ENCODE assay signal across 19 mouse cellular contexts in the genomic region with DNA sequence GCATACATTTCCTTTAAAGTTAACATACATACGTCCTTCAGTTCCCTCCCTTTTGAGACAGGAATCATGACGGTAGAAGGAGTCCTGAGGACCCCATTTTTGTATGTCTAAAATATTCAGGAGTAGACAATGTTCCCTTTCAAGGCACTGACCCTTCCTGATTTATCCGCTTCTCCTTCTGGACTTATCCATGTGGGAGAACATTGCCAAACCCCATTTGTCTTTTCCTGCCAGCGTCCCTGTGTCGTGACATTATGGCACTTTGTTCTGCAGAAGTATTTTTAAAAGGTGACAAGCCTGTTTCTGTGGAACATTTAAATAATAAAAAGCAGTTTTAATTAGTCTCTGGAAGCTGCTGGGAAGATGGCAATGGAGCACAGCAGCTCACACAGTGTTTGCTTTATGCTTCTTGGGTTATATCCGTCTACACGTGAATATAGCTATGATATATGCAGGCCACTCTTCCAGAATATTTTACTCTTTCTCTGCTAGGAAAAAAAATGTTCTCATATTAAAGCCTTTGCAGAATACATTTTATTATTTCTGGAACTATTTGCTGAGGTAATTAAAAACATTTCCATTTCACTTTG.
DNase-seq lines count a peak whose midpoint lies in the region; ATAC-seq and TF ChIP-seq lines count a peak whose summit lies in the region.
"Had no signal": no experiment of that assay in that cellular context is flagged by ENCODE, and none has a peak within 500 bp of the region (broad histone marks: within the 10 kb centered on the region; RNA-seq: fewer than 3 reads in every experiment).

No protein-coding gene starts in this region.

- 24% methylated on average over 7 of the region's 7 CpGs for WGBS in forebrain, embryonic 12.5 days
- 19% methylated on average over 7 of the region's 7 CpGs for WGBS in forebrain, postnatal 0 days
- 36% methylated on average over 7 of the region's 7 CpGs for WGBS in midbrain, embryonic 12.5 days
- 36% methylated on average over 7 of the region's 7 CpGs for WGBS in midbrain, embryonic 15.5 days
- 22% methylated on average over 7 of the region's 7 CpGs for WGBS in hindbrain, embryonic 15.5 days
- 10% methylated on average over 7 of the region's 7 CpGs for WGBS in neural tube, embryonic 15.5 days

- TF ChIP-seq CTCF in forebrain, postnatal 0 days (IDR thresholded peaks at IDR 0.05; ENCODE audit: low read depth), result no peak

- no peaks in the 10 kb centered on the region for H3K36me3 ChIP-seq in forebrain, embryonic 12.5 days (replicated peaks)
- H3K36me3 ChIP-seq in forebrain, postnatal 0 days (ENCODE audit: insufficient read depth), result no peaks in the 10 kb centered on the region
- no peaks in the 10 kb centered on the region for H3K36me3 ChIP-seq in midbrain, embryonic 12.5 days
- H3K36me3 ChIP-seq in midbrain, embryonic 15.5 days (replicated peaks), result no peaks in the 10 kb centered on the region
- no peaks in the 10 kb centered on the region for H3K36me3 ChIP-seq in hindbrain, embryonic 15.5 days
- no peaks in the 10 kb centered on the region for H3K36me3 ChIP-seq in neural tube, embryonic 15.5 days
- H3K36me3 ChIP-seq: heart, embryonic 15.5 days had no signal

- no peak overlapping the region for H3K4me2 ChIP-seq in forebrain, embryonic 12.5 days
- no peak overlapping the region for H3K4me2 ChIP-seq in forebrain, postnatal 0 days (ENCODE audit: low read depth)
- no peak overlapping the region for H3K4me2 ChIP-seq in midbrain, embryonic 12.5 days (replicated peaks)
- H3K4me2 ChIP-seq in midbrain, embryonic 15.5 days, result no peak overlapping the region
- H3K4me2 ChIP-seq in hindbrain, embryonic 15.5 days, result no peak overlapping the region
- no peak overlapping the region for H3K4me2 ChIP-seq in neural tube, embryonic 15.5 days
- H3K4me2 ChIP-seq: heart, embryonic 15.5 days had no signal

- H3K9me3 ChIP-seq in forebrain, embryonic 12.5 days, result no peaks in the 10 kb centered on the region
- no peaks in the 10 kb centered on the region for H3K9me3 ChIP-seq in forebrain, postnatal 0 days (ENCODE audit: low read length)
- no peaks in the 10 kb centered on the region for H3K9me3 ChIP-seq in midbrain, embryonic 12.5 days
- no peaks in the 10 kb centered on the region for H3K9me3 ChIP-seq in midbrain, embryonic 15.5 days
- H3K9me3 ChIP-seq in hindbrain, embryonic 15.5 days, result no peaks in the 10 kb centered on the region
- H3K9me3 ChIP-seq in neural tube, embryonic 15.5 days (replicated peaks), result no peaks in the 10 kb centered on the region
- H3K9me3 ChIP-seq: heart, embryonic 15.5 days had no signal

- H3K27me3 ChIP-seq in forebrain, embryonic 12.5 days, result no peaks in the 10 kb centered on the region
- no peaks in the 10 kb centered on the region for H3K27me3 ChIP-seq in forebrain, postnatal 0 days (ENCODE audit: insufficient read depth, low read length)
- H3K27me3 ChIP-seq in midbrain, embryonic 12.5 days, result no peaks in the 10 kb centered on the region
- no peaks in the 10 kb centered on the region for H3K27me3 ChIP-seq in midbrain, embryonic 15.5 days (replicated peaks)
- no peaks in the 10 kb centered on the region for H3K27me3 ChIP-seq in hindbrain, embryonic 15.5 days
- H3K27me3 ChIP-seq in neural tube, embryonic 15.5 days (replicated peaks), result no peaks in the 10 kb centered on the region
- H3K27me3 ChIP-seq: heart, embryonic 15.5 days had no signal

- H3K4me1 ChIP-seq in forebrain, embryonic 12.5 days, result peaks cover 4% of the 10 kb centered on the region; the same call in 1 of the 2 replicates
- no peaks in the 10 kb centered on the region for H3K4me1 ChIP-seq in forebrain, postnatal 0 days (ENCODE audit: insufficient read depth)
- peaks cover 4% of the 10 kb centered on the region; the same call in 1 of the 2 replicates for H3K4me1 ChIP-seq in midbrain, embryonic 12.5 days
- no peaks in the 10 kb centered on the region for H3K4me1 ChIP-seq in midbrain, embryonic 15.5 days
- peaks cover 9% of the 10 kb centered on the region; the same call in 1 of the 2 replicates for H3K4me1 ChIP-seq in hindbrain, embryonic 15.5 days (replicated peaks)
- H3K4me1 ChIP-seq in neural tube, embryonic 15.5 days, result peaks cover 4% of the 10 kb centered on the region; the same call in 1 of the 2 replicates
- H3K4me1 ChIP-seq: heart, embryonic 15.5 days had no signal

- no peak for DNase-seq in forebrain, postnatal 0 days
- DNase-seq in lung, postnatal 14 days, result no peak
- DNase-seq: adrenal gland, postnatal 25 days; B cell, adult 2 months; cerebellum, adult 18-20 months; gastrocnemius, postnatal 25 days; heart, adult 2 months; kidney, adult 11 months; liver, postnatal 0 days; lung, postnatal 10 days; thymus, postnatal 4 days had no signal

- H3K4me3 ChIP-seq in forebrain, embryonic 12.5 days (replicated peaks), result no peak overlapping the region
- no peak overlapping the region for H3K4me3 ChIP-seq in forebrain, postnatal 0 days (ENCODE audit: low read depth, low read length)
- H3K4me3 ChIP-seq in midbrain, embryonic 12.5 days, result no peak overlapping the region
- H3K4me3 ChIP-seq in midbrain, embryonic 15.5 days, result no peak overlapping the region
- H3K4me3 ChIP-seq in hindbrain, embryonic 15.5 days, result no peak overlapping the region
- H3K4me3 ChIP-seq in neural tube, embryonic 15.5 days (replicated peaks), result no peak overlapping the region
- H3K4me3 ChIP-seq: heart, adult 2 months; heart, embryonic 15.5 days; myocyte had no signal

- ATAC-seq in forebrain, embryonic 12.5 days (ENCODE audit: low FRiP score), result peak; percentile 64; the same call in 1 of the 2 replicates
- no peak for ATAC-seq in forebrain, postnatal 0 days
- ATAC-seq in midbrain, embryonic 12.5 days (ENCODE audit: low FRiP score, low read depth), result 0 out of 2 replicates have a peak, but pooled peaks have one; percentile 41
- ATAC-seq in midbrain, embryonic 15.5 days (replicated peaks), result no peak
- ATAC-seq in hindbrain, embryonic 15.5 days (ENCODE audit: low FRiP score, low read depth), result 0 out of 2 replicates have a peak, but pooled peaks have one; percentile 54
- peak; percentile 74 for ATAC-seq in neural tube, embryonic 15.5 days (ENCODE audit: low FRiP score)
- ATAC-seq in megakaryocyte, adult 5-6 weeks (ENCODE audit: poor library complexity, severe bottlenecking), result no peak
- ATAC-seq: liver, postnatal 0 days had no signal

- H3K9ac ChIP-seq in forebrain, embryonic 12.5 days, result no peak overlapping the region
- no peak overlapping the region for H3K9ac ChIP-seq in forebrain, postnatal 0 days
- no peak overlapping the region for H3K9ac ChIP-seq in midbrain, embryonic 12.5 days (replicated peaks)
- H3K9ac ChIP-seq in midbrain, embryonic 15.5 days, result no peak overlapping the region
- no peak overlapping the region for H3K9ac ChIP-seq in hindbrain, embryonic 15.5 days
- no peak overlapping the region for H3K9ac ChIP-seq in neural tube, embryonic 15.5 days (replicated peaks)
- H3K9ac ChIP-seq: heart, embryonic 15.5 days; liver, postnatal 0 days had no signal

- no peak overlapping the region for H3K27ac ChIP-seq in forebrain, embryonic 12.5 days
- H3K27ac ChIP-seq in forebrain, postnatal 0 days (ENCODE audit: low read depth, low read length), result no peak overlapping the region
- no peak overlapping the region for H3K27ac ChIP-seq in midbrain, embryonic 12.5 days (replicated peaks)
- H3K27ac ChIP-seq in midbrain, embryonic 15.5 days, result no peak overlapping the region
- no peak overlapping the region for H3K27ac ChIP-seq in hindbrain, embryonic 15.5 days (replicated peaks)
- no peak overlapping the region for H3K27ac ChIP-seq in neural tube, embryonic 15.5 days (replicated peaks)
- H3K27ac ChIP-seq: heart, adult 2 months; heart, embryonic 15.5 days had no signal

Comparison
In these comparisons a context has a peak if more than half of its experiments do, and no peak if none do; other contexts are left out.
1. ATAC-seq: peak in forebrain, embryonic 12.5 days (single experiment), midbrain, embryonic 12.5 days (single experiment), hindbrain, embryonic 15.5 days (single experiment) and neural tube, embryonic 15.5 days (single experiment); none in forebrain, postnatal 0 days (single experiment), midbrain, embryonic 15.5 days (single experiment) and megakaryocyte, adult 5-6 weeks (single experiment).